Mouse (Mus musculus): ENCODE data around the gene Gm14326.
"Not testable (repeated sequence)": the region's sequence is repeated elsewhere in the genome, so short reads cannot be mapped to it uniquely, and the experiment has no call there.

Gm14326 gene

DNA sequence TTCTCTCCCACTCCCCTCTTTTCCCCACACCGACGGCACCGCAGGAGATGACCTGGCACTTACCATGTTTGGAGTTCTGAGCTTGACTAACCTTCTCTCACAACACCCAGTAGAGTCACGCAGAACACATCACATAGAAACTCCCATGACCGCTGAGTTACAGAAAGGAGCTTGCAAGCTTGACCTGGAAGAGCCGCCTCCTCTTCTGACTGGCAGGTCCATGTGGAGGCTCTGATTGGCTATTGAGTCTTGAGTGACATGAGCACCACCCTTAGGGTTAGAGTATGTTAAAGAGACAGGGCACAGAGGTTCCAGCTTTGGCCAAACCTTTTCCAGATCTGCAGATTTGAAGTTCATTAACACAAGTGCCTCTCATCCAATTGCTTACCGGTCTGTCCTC lies at the start of gene Gm14326:
Gene Gm14326, minus strand, starts transcription at position 153 of the 400 bp plus-strand sequence.
- DNase-seq (ENCODE audit: low read depth, low spot score) = peak; percentile 60

DNA sequence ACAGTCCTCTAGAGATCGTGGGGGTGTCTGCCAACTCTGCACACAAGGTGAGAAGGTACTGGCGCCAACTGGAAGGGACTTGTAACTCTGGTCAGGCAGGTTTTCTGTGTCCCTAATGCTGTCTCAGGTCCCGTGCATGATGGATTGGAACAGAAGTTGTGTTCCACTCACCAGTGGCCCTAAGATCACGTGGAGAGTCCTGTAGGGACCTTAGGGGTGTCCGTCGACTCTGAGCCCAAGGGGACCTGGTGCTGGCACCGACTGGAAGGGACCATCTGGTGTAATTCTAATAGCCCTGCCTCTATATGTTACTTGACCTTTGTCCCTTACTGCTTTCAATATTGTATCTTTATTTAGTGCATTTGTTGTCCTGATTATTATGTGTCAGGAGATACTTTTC lies 17.7 kb upstream of the Gm14326 start:
- DNase-seq (ENCODE audit: low read depth, low spot score) = not testable (repeated sequence)

DNA sequence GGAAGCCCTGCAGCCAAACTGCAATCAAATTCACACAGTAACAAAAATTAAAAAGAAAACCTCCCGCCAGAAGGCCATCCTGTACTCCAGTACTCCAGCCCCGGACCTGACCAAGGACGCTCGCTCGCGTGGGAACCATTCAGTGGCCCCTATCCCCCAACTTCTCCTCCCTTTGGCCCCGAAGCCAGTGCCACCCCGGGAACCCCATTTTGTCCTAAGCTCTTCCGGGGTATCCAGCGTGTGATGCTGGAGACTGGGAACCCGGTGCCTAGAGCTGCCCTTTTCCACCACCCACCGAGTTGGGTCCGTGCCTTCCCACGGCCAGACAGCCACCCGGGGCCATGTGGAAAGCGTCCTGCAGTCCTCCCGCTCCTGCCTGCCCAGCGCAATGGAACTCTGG lies 363 bp downstream of the Gm14326 start:
- DNase-seq (ENCODE audit: low read depth, low spot score) = not testable (repeated sequence)

DNA sequence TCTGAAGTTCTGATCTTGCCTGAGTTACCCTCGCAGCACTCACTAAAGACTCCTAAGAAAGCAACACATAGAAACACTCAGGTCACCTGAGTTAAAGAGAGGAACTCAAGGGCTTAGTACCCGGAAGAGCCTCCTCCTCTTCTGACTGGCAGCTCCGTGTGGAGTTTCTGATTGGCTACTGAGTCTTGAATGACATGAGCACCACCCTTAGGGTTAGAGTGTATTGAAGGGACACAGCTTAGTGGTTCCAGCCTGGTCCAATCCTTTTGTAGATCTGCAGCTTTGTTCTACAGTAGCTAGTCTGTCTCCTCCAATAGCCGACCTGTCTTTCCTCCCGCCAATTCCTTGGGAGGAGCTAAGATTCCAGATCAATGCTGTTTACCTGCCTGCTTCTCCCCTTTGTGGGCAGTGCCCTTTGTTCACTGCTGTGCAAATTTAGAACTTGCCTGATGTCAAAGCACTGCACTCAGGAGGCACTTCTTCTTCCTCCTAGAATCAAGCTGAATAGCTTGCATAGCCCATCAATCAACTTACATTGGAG lies 31.5 kb downstream of the Gm14326 start, which contains the start of gene Zfp972:
Gene Zfp972, minus strand, starts transcription at position 51 of the 541 bp plus-strand sequence.
- peak; percentile 71 for DNase-seq (ENCODE audit: low read depth, low spot score)

DNA sequence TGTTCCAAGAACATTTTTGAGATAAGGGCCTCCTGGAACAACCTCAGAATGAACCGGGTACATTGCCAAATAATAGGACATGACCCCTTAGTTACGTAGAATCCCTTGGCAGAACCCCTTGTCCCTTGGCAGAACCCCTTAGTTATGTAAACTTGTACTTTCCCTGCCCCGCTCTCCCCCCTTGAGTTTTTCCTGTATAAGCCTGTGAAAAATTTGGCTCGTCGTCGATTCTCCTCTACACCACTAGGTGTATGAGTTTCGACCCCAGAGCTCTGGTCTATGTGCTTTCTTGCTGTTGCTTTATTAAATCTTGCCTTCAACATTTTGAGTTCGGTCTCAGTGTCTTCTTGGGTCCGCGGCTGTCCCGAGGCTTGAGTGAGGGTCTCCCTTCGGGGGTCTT lies 53.8 kb downstream of the Gm14326 start:
- DNase-seq (ENCODE audit: low read depth, low spot score) = not testable (repeated sequence)

DNA sequence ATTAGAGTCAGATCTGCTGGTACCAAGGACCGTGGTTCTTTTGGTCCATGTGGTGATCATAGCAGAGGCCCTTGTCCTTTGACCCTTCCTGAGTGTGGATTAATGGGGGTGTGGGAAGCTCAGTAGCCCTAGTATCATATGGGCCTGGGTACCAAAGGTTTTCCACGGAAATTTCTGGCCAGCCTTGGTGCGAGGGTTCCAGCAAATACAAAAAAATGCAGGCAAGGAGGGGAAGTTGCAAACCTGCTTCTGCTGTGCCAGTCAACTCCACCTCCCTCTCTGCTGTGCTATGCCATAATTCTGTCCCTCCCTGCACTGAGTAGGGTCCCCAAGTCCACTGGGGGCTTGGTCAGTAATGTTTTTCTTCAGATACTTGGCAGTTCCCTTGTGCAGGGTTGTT lies 58.9 kb downstream of the Gm14326 start:
- DNase-seq (ENCODE audit: low read depth, low spot score) = not testable (repeated sequence)

DNA sequence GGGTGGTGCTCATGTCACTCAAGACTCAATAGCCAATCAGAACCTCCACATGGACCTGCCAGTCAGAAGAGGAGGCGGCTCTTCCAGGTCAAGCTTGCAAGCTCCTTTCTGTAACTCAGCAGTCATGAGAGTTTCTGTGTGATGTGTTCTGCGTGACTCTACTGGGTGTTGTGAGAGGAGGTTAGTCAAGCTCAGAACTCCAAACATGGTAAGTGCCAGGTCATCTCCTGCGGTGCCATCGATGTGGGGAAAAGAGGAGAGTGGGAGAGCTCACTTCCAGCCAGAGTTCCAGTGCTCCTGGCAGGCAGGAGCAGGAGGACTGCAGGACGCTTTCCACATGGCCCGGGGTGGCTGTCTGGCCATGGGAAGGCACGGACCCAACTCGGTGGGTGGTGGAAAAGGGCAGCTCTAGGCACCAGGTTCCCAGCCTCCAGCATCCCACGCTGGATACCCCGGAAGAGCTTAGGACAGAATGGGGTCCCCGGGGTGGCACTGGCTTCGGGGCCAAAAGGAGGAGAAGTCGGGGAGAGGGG lies 60.0 kb downstream of the Gm14326 start, which contains the start of gene Gm14327:
Gene Gm14327, plus strand, starts transcription at position 51 of the 533 bp plus-strand sequence.
- not testable (repeated sequence) for DNase-seq (ENCODE audit: low read depth, low spot score)

DNA sequence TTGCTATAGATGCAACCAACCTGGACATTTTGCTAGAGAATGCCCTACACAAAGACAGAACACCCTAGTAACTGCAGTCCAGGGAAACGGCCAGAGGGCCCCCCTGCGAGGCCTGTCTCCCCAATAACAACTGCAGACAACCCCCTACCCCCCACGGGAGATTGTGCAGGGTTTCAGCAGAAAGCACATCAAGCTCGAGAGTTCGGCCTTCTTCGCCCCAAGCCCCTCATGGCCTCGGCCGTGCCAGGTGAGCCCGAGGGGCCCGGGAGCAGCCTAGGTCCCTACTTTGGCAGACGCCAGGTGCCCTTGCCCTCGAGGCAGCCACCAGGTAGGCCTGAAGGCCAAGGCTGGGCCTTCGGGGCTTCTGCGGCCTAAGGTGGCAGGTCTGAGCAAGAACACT lies 69.4 kb downstream of the Gm14326 start:
- not testable (repeated sequence) for DNase-seq (ENCODE audit: low read depth, low spot score)

All from ES-CJ7 (cell line).